Mouse (Mus musculus) neural tube, embryonic 14.5 days (tissue): Measurements from ENCODE around the gene Aff1. TPM values are rescaled to one million over a fixed set of nuclear protein-coding genes. Genes with fewer than 3 reads are reported as not detected.

ENCODE experiments used
- ATAC-seq: fragments of 200-750 bp; cut with Nextera tagmentation; 2 replicates; pipeline ENCODE4 v1.8.0; 2017; ENCODE audit warnings: low read depth, mild to moderate bottlenecking, moderate TSS enrichment, moderate library complexity
- H3K27ac ChIP-seq: fragments of 300-500 bp; sonication (generic); 2 replicates; pipeline ENCODE4 v1.5.1; 2014; ENCODE audit warnings: low read depth, mild to moderate bottlenecking, control low read depth, low read length, moderate library complexity, mixed read lengths
- H3K27me3 ChIP-seq: fragments of 300-500 bp; sonication (generic); 2 replicates; pipeline ENCODE4 v1.6.1; 2014; ENCODE audit warnings: low read length; ENCODE audit not compliant: control insufficient read depth, insufficient read depth
- H3K36me3 ChIP-seq: fragments of 300-500 bp; sonication (generic); 2 replicates; pipeline ENCODE4 v1.6.1; 2014; ENCODE audit warnings: low read length, mixed read lengths; ENCODE audit not compliant: control insufficient read depth, insufficient read depth
- H3K4me1 ChIP-seq: fragments of 300-500 bp; sonication (generic); 2 replicates; pipeline ENCODE4 v1.6.1; 2014; ENCODE audit warnings: low read length; ENCODE audit not compliant: control insufficient read depth, insufficient read depth
- H3K4me2 ChIP-seq: fragments of 300-500 bp; sonication (generic); 2 replicates; pipeline ENCODE4 v1.6.1; 2014; ENCODE audit warnings: mild to moderate bottlenecking, low read depth, low read length, control low read depth
- H3K4me3 ChIP-seq: fragments of 300-500 bp; sonication (generic); 2 replicates; pipeline ENCODE4 v1.5.1; 2014; ENCODE audit warnings: low read depth, low read length, control low read depth, mixed read lengths
- H3K9ac ChIP-seq: fragments of 300-500 bp; sonication (generic); replicated peaks from 2 replicates; pipeline ENCODE4 v1.6.1; 2014; ENCODE audit warnings: low read depth, mild to moderate bottlenecking, control low read depth, low read length, mixed read lengths
- H3K9me3 ChIP-seq: fragments of 300-500 bp; sonication (generic); 2 replicates; pipeline ENCODE4 v1.6.1; 2016; ENCODE audit warnings: low read length; ENCODE audit not compliant: control insufficient read depth
- WGBS: fragments of 180-500 bp; shearing (Covaris S2); extraction: QIAGEN DNeasy Blood & Tissue Kit; methylation state at CpG from one replicate; pipeline ENCODE4 v1.1.7; 2014; 5-methylcytosine and 5-hydroxymethylcytosine counted together
- polyA plus RNA-seq: library from polyadenylated mRNA; unstranded; fragments of >200 nt; fragmentation: Nextera tagmentation; extraction: Ambion mirVana; gene quantifications from 2 replicates; pipeline ENCODE4 v1.2.1, GENCODE M21; 2014

Aff1 gene
- polyA plus RNA-seq, 1 experiment from 2014 or later: 2.1 TPM

GRCm38 (mm10) chr5:103726281-103726938 lies 34.2 kb downstream of the Aff1 start:
- Histone ChIP-seq H3K9me3 (no peaks in the 10 kb centered on the region), H3K27ac (no peak overlapping the region), H3K4me1 (no peaks in the 10 kb centered on the region), H3K4me2 (no peak overlapping the region), H3K4me3 (no peak overlapping the region), H3K9ac (no peak overlapping the region), H3K27me3 (no peaks in the 10 kb centered on the region), H3K36me3 (no peaks in the 10 kb centered on the region)
- no peak for ATAC-seq
- 45% methylated on average over 8 of the region's 8 CpGs for WGBS

GRCm38 (mm10) chr5:103727777-103728395 lies 35.7 kb downstream of the Aff1 start:
- Histone ChIP-seq H3K4me3 (no peak overlapping the region), H3K36me3 (no peaks in the 10 kb centered on the region), H3K4me1 (no peaks in the 10 kb centered on the region), H3K27ac (no peak overlapping the region), H3K4me2 (no peak overlapping the region), H3K27me3 (no peaks in the 10 kb centered on the region), H3K9ac (no peak overlapping the region), H3K9me3 (no peaks in the 10 kb centered on the region)
- 76% methylated on average over 4 of the region's 4 CpGs for WGBS
- no peak for ATAC-seq

GRCm38 (mm10) chr5:103729225-103729624 lies 37.1 kb downstream of the Aff1 start:
- 52% methylated on average over 1 of the region's 1 CpGs for WGBS
- no peak overlapping the region for H3K4me3 ChIP-seq
- H3K27me3 ChIP-seq: no peaks in the 10 kb centered on the region
- H3K9ac ChIP-seq: no peak overlapping the region
- no peak overlapping the region for H3K4me2 ChIP-seq
- no peaks in the 10 kb centered on the region for H3K36me3 ChIP-seq
- H3K4me1 ChIP-seq: no peaks in the 10 kb centered on the region
- no peak for ATAC-seq
- H3K27ac ChIP-seq: no peak overlapping the region
- no peaks in the 10 kb centered on the region for H3K9me3 ChIP-seq

- Histone ChIP-seq H3K9me3 (no peaks in the 10 kb centered on the region), H3K27ac (no peak overlapping the region), H3K36me3 (no peaks in the 10 kb centered on the region), H3K4me2 (no peak overlapping the region), H3K4me1 (no peaks in the 10 kb centered on the region), H3K9ac (no peak overlapping the region), H3K4me3 (no peak overlapping the region), H3K27me3 (no peaks in the 10 kb centered on the region)
- ATAC-seq: no peak
- 100% methylated on average over 1 of the region's 1 CpGs for WGBS
Measured at GRCm38 (mm10) chr5:103730142-103730541, 38.0 kb downstream of the Aff1 start.

- WGBS: 56% methylated on average over 3 of the region's 3 CpGs
Measured at GRCm38 (mm10) chr5:103730727-103731126, 38.6 kb downstream of the Aff1 start.

GRCm38 (mm10) chr5:103732581-103732980 lies 40.4 kb downstream of the Aff1 start:
- no peaks in the 10 kb centered on the region for H3K4me1 ChIP-seq
- H3K9me3 ChIP-seq: no peaks in the 10 kb centered on the region
- no peaks in the 10 kb centered on the region for H3K36me3 ChIP-seq
- H3K27me3 ChIP-seq: no peaks in the 10 kb centered on the region
- H3K4me2 ChIP-seq: no peak overlapping the region
- no peak for ATAC-seq
- H3K4me3 ChIP-seq: no peak overlapping the region
- no peak overlapping the region for H3K9ac ChIP-seq
- no peak overlapping the region for H3K27ac ChIP-seq
- WGBS: 84% methylated on average over 4 of the region's 4 CpGs

More at GRCm38 (mm10) chr5:103730727-103731126, 38.6 kb downstream of the Aff1 start:
- Histone ChIP-seq H3K4me3 (no peak overlapping the region), H3K9me3 (no peaks in the 10 kb centered on the region), H3K4me2 (no peak overlapping the region), H3K27ac (no peak overlapping the region), H3K36me3 (no peaks in the 10 kb centered on the region), H3K9ac (no peak overlapping the region), H3K27me3 (no peaks in the 10 kb centered on the region), H3K4me1 (no peaks in the 10 kb centered on the region)
- ATAC-seq: no peak

- no peaks in the 10 kb centered on the region for H3K9me3 ChIP-seq
- no peak overlapping the region for H3K9ac ChIP-seq
- no peak overlapping the region for H3K4me3 ChIP-seq
- 76% methylated on average over 5 of the region's 5 CpGs for WGBS
- no peaks in the 10 kb centered on the region for H3K36me3 ChIP-seq
- ATAC-seq: no peak
- H3K4me1 ChIP-seq: no peaks in the 10 kb centered on the region
- no peaks in the 10 kb centered on the region for H3K27me3 ChIP-seq
- no peak overlapping the region for H3K27ac ChIP-seq
- no peak overlapping the region for H3K4me2 ChIP-seq
Measured at GRCm38 (mm10) chr5:103735411-103736112, 43.4 kb downstream of the Aff1 start.

- no peak for ATAC-seq
- 73% methylated on average over 6 of the region's 6 CpGs for WGBS
- H3K9ac ChIP-seq: no peak overlapping the region
- no peaks in the 10 kb centered on the region for H3K4me1 ChIP-seq
- H3K9me3 ChIP-seq: no peaks in the 10 kb centered on the region
- H3K27ac ChIP-seq: no peak overlapping the region
- H3K4me2 ChIP-seq: no peak overlapping the region
- H3K4me3 ChIP-seq: no peak overlapping the region
- H3K27me3 ChIP-seq: no peaks in the 10 kb centered on the region
- no peaks in the 10 kb centered on the region for H3K36me3 ChIP-seq
Measured at GRCm38 (mm10) chr5:103736553-103737207, 44.5 kb downstream of the Aff1 start.
